Mouse (Mus musculus) bone marrow, adult 2 months (tissue): ENCODE measurements at regions not wholly inside any gene's neighbourhood (a gene's known extent, or its start where the extent isn't known, plus 50 kb on each side); places are given as distances from the start of the nearest gene placed in this dataset.

ENCODE experiments used
- CTCF ChIP-seq: fragments of 200-500 bp; IDR thresholded peaks from 2 replicates; pipeline ENCODE4 v1.5.1; 2011; ENCODE audit warnings: low read length, control low read depth; ENCODE audit not compliant: control insufficient read depth, insufficient read depth
- POLR2A ChIP-seq: fragments of 200-500 bp; IDR thresholded peaks from 2 replicates; pipeline ENCODE4 v1.6.1; 2011; ENCODE audit warnings: low read depth, mild to moderate bottlenecking, control low read depth, low read length, borderline replicate concordance; ENCODE audit not compliant: control insufficient read depth

- TF ChIP-seq CTCF (peak; percentile 36; the same call in 1 of the 2 replicates), POLR2A (no peak)
These were observed 184.9 kb upstream of the 4930535I16Rik start for GRCm38 (mm10) chr4:124102684-124103083.
